Mouse (Mus musculus) adrenal gland, postnatal 25 days (tissue): ENCODE measurements around the gene Tnpo2. TPM values are rescaled to one million over a fixed set of nuclear protein-coding genes. Genes with fewer than 3 reads are reported as not detected.

Experiments
- DNase-seq: peaks from one replicate; pipeline ENCODE4 v3.0.0; 2021; ENCODE audit warnings: mixed read lengths
- long read RNA-seq: library from polyadenylated mRNA; stranded (forward); transcript quantifications from one replicate; pipeline ENCODE4 v2.0.0, GENCODE M21; 2021
- total RNA-seq: library from RNA; stranded (reverse); gene quantifications from 2 replicates; pipeline ENCODE4 v1.2.3, GENCODE M21; 2021

The Tnpo2 gene
- 71.1 and 78.3 TPM in 2 replicates for total RNA-seq
- long read RNA-seq, full-length matches to known transcripts, result 2 of 25 reads
- long read RNA-seq, partial matches to known transcripts, result 7 of 25 reads
- long read RNA-seq, other reads (novel, unspliced or antisense), result 16 of 25 reads

- DNase-seq, result peak; percentile 91
These were observed at the start of gene Tnpo2 for GRCm38 (mm10) chr8:85036718-85037365. TSS of gene Tnpo2 (plus strand) at chr8:85036915.

GRCm38 (mm10) chr8:84987388-84987787 lies 49.3 kb upstream of the Tnpo2 start:
- DNase-seq, result no peak

- DNase-seq, result no peak
These were observed 48.8 kb upstream of the Tnpo2 start for GRCm38 (mm10) chr8:84987903-84988302.

GRCm38 (mm10) chr8:84989311-84989731 lies 47.4 kb upstream of the Tnpo2 start:
- peak; percentile 40 for DNase-seq

GRCm38 (mm10) chr8:84989810-84990209 lies 46.9 kb upstream of the Tnpo2 start:
- DNase-seq, result peak; percentile 92

GRCm38 (mm10) chr8:84990349-84990748 lies 46.4 kb upstream of the Tnpo2 start, which contains the start of gene Hook2:
TSS of gene Hook2 (plus strand) at chr8:84990603.
- peak; percentile 93 for DNase-seq

- DNase-seq, result no peak
These were observed 45.9 kb upstream of the Tnpo2 start for GRCm38 (mm10) chr8:84990836-84991235.

- DNase-seq, result no peak
These were observed 42.3 kb upstream of the Tnpo2 start for GRCm38 (mm10) chr8:84994375-84994774.

GRCm38 (mm10) chr8:84995680-84996079 lies 41.0 kb upstream of the Tnpo2 start:
- no peak for DNase-seq

- no peak for DNase-seq
These were observed 39.7 kb upstream of the Tnpo2 start for GRCm38 (mm10) chr8:84996978-84997377.

GRCm38 (mm10) chr8:84997649-84998295 lies 38.9 kb upstream of the Tnpo2 start:
- DNase-seq, result peak; percentile 93

GRCm38 (mm10) chr8:85007686-85008085 lies 29.0 kb upstream of the Tnpo2 start:
- peak; percentile 58 for DNase-seq

- no peak for DNase-seq
These were observed 25.5 kb upstream of the Tnpo2 start for GRCm38 (mm10) chr8:85011242-85011641.

GRCm38 (mm10) chr8:85013230-85013840 lies 23.4 kb upstream of the Tnpo2 start:
- DNase-seq, result peak; percentile 68

- no peak for DNase-seq
These were observed 22.3 kb upstream of the Tnpo2 start, which contains the start of gene Best2 for GRCm38 (mm10) chr8:85014431-85014830. TSS of gene Best2 (minus strand) at chr8:85014531.

- no peak for DNase-seq
These were observed 20.0 kb upstream of the Tnpo2 start for GRCm38 (mm10) chr8:85016724-85017123.

GRCm38 (mm10) chr8:85017209-85017608 lies 19.5 kb upstream of the Tnpo2 start:
- no peak for DNase-seq

- no peak for DNase-seq
These were observed 15.1 kb upstream of the Tnpo2 start for GRCm38 (mm10) chr8:85021514-85022055.

- DNase-seq, result no peak
These were observed 12.9 kb upstream of the Tnpo2 start for GRCm38 (mm10) chr8:85023846-85024245.

GRCm38 (mm10) chr8:85025098-85025932 lies 11.4 kb upstream of the Tnpo2 start, which contains the start of gene Asna1:
TSS of gene Asna1 (minus strand) at chr8:85025281.
- peak; percentile 80 for DNase-seq

- peak; percentile 95 for DNase-seq
These were observed 9.8 kb upstream of the Tnpo2 start, which contains the start of gene Trir for GRCm38 (mm10) chr8:85026670-85027515. TSS of gene Trir (plus strand) at chr8:85026823.
